Comparison of ENCODE assay signal across 26 mouse cellular contexts in genomic region chr1:130282153-130282552, GRCm38 (mm10).
A peak's percentile ranks its signal among the peaks of the same experiment; 100 is the strongest.
DNase-seq lines count a peak whose midpoint lies in the region; ATAC-seq and TF ChIP-seq lines count a peak whose summit lies in the region.
"Had no signal": no experiment of that assay in that cellular context is flagged by ENCODE, and none has a peak within 500 bp of the region (broad histone marks: within the 10 kb centered on the region; RNA-seq: fewer than 3 reads in every experiment).

No protein-coding gene starts in this region.

- no peak for TF ChIP-seq POLR2A in MEL (IDR thresholded peaks at IDR 0.05; ENCODE audit: control insufficient read depth in 1 of 2, insufficient read depth in 1 of 2, low read depth in 1 of 2, low read length in 2 of 2, poor library complexity in 1 of 2)

- DNase-seq in liver, embryonic 11.5 days (ENCODE audit: low spot score): no peak
- DNase-seq in liver (no peak), MEL (ENCODE audit: low read depth, low spot score) (peak; percentile 60)
- DNase-seq in liver, embryonic 14.5 days (ENCODE audit: low read depth in 3 of 3, low spot score in 3 of 3): no peak
- DNase-seq in embryonic facial prominence, embryonic 10.5 days (ENCODE audit: low spot score): no peak
- no peak for DNase-seq in ovary, adult 18-20 months (ENCODE audit: low spot score)
- DNase-seq in heart, postnatal 10 days: no peak
- DNase-seq: adrenal gland, postnatal 36 days; cerebellum, adult 18-20 months; cerebellum, postnatal 10 days; forebrain, postnatal 0 days; heart, adult 18-20 months; kidney, adult 18-20 months; kidney, postnatal 25 days; right cerebral cortex, adult 18-20 months; thymus, adult 2 months; thymus, postnatal 36 days had no signal

- no peak overlapping the region for H3K27ac ChIP-seq in liver, embryonic 11.5 days (ENCODE audit: low read depth, low read length)
- H3K27ac ChIP-seq in MEL (ENCODE audit: control insufficient read depth, low read depth, low read length): peak overlapping the region; percentile 59; the same call in 1 of the 2 replicates
- no peak overlapping the region for H3K27ac ChIP-seq in liver, embryonic 14.5 days
- no peak overlapping the region for H3K27ac ChIP-seq in embryonic facial prominence, embryonic 10.5 days (replicated peaks)
- H3K27ac ChIP-seq: embryonic facial prominence, embryonic 15.5 days; forebrain, embryonic 12.5 days; hindbrain, embryonic 15.5 days; kidney, embryonic 15.5 days; macrophage; midbrain, embryonic 12.5 days; neural tube, embryonic 13.5 days had no signal

- ATAC-seq in liver, embryonic 11.5 days (replicated peaks; ENCODE audit: low FRiP score): peak; percentile 77
- ATAC-seq in liver, embryonic 14.5 days (ENCODE audit: insufficient read depth): peak; percentile 75; the same call in 1 of the 2 replicates
- peak; percentile 67 for ATAC-seq in megakaryocyte progenitor cell, adult 5-6 weeks (replicated peaks; ENCODE audit: poor library complexity)
- ATAC-seq: forebrain, postnatal 0 days had no signal

- no peak for TF ChIP-seq RAD21 in MEL (IDR thresholded peaks at IDR 0.05; ENCODE audit: low read depth, low read length)

- H3K36me3 ChIP-seq in liver, embryonic 11.5 days (ENCODE audit: control insufficient read depth, insufficient read depth, low read length): no peaks in the 10 kb centered on the region
- H3K36me3 ChIP-seq in MEL (ENCODE audit: control insufficient read depth in 1 of 2, insufficient read depth in 2 of 2, low read length in 2 of 2): peaks cover 0 to 22% of the 10 kb centered on the region in 2 experiments; a peak in 2 of 4 replicates
- no peaks in the 10 kb centered on the region for H3K36me3 ChIP-seq in liver, embryonic 14.5 days (replicated peaks; ENCODE audit: control insufficient read depth, insufficient read depth, low read depth)
- H3K36me3 ChIP-seq in embryonic facial prominence, embryonic 10.5 days (replicated peaks): no peaks in the 10 kb centered on the region
- H3K36me3 ChIP-seq: embryonic facial prominence, embryonic 15.5 days; forebrain, embryonic 12.5 days; hindbrain, embryonic 15.5 days; kidney, embryonic 15.5 days; midbrain, embryonic 12.5 days; neural tube, embryonic 13.5 days had no signal

- H3K4me1 ChIP-seq in liver, embryonic 11.5 days (replicated peaks; ENCODE audit: control insufficient read depth, insufficient read depth, low read length): peaks cover 10% of the 10 kb centered on the region
- H3K4me1 ChIP-seq in MEL (ENCODE audit: control insufficient read depth in 1 of 2, insufficient read depth in 2 of 2, low read length in 2 of 2): peaks cover 8 to 11% of the 10 kb centered on the region in 2 experiments
- H3K4me1 ChIP-seq in liver, embryonic 14.5 days (replicated peaks; ENCODE audit: control insufficient read depth in 2 of 2, insufficient read depth in 2 of 2, low read length in 1 of 2): peaks cover 3 to 11% of the 10 kb centered on the region in 2 experiments; a peak in 3 of 4 replicates
- H3K4me1 ChIP-seq in embryonic facial prominence, embryonic 10.5 days: no peaks in the 10 kb centered on the region
- H3K4me1 ChIP-seq: embryonic facial prominence, embryonic 15.5 days; forebrain, embryonic 12.5 days; hindbrain, embryonic 15.5 days; kidney, embryonic 15.5 days; midbrain, embryonic 12.5 days; neural tube, embryonic 13.5 days had no signal

- H3K27me3 ChIP-seq in liver, embryonic 11.5 days (replicated peaks; ENCODE audit: control insufficient read depth, insufficient read depth, low read length): no peaks in the 10 kb centered on the region
- H3K27me3 ChIP-seq in MEL (ENCODE audit: control insufficient read depth in 1 of 2, insufficient read depth in 2 of 2, low read length in 2 of 2): no peaks in the 10 kb centered on the region
- no peaks in the 10 kb centered on the region for H3K27me3 ChIP-seq in liver, embryonic 14.5 days (ENCODE audit: control insufficient read depth, insufficient read depth, low read length)
- H3K27me3 ChIP-seq in embryonic facial prominence, embryonic 10.5 days (replicated peaks; ENCODE audit: low read depth, poor library complexity, severe bottlenecking): no peaks in the 10 kb centered on the region
- H3K27me3 ChIP-seq: embryonic facial prominence, embryonic 15.5 days; forebrain, embryonic 12.5 days; hindbrain, embryonic 15.5 days; kidney, embryonic 15.5 days; midbrain, embryonic 12.5 days; neural tube, embryonic 13.5 days had no signal

- TF ChIP-seq EP300 in MEL (IDR thresholded peaks at IDR 0.05; ENCODE audit: low read depth in 1 of 2, low read length in 2 of 2): peak; percentile 97
- TF ChIP-seq EP300 in liver, embryonic 14.5 days (IDR thresholded peaks at IDR 0.05; ENCODE audit: low read depth): peak; percentile 69

- H3K4me2 ChIP-seq in liver, embryonic 11.5 days: peak overlapping the region; percentile 37
- H3K4me2 ChIP-seq in liver, embryonic 14.5 days (ENCODE audit: low read depth): no peak overlapping the region
- H3K4me2 ChIP-seq: embryonic facial prominence, embryonic 15.5 days; forebrain, embryonic 12.5 days; heart, embryonic 11.5 days; hindbrain, embryonic 15.5 days; kidney, embryonic 15.5 days; midbrain, embryonic 12.5 days; neural tube, embryonic 13.5 days had no signal

- WGBS in liver, embryonic 11.5 days: 37% methylated on average over 3 of the region's 3 CpGs
- WGBS in liver, embryonic 14.5 days (ENCODE audit: insufficient replicate concordance): 6% methylated on average over 3 of the region's 3 CpGs
- 81% methylated on average over 3 of the region's 3 CpGs for WGBS in embryonic facial prominence, embryonic 10.5 days

- no peak for TF ChIP-seq CTCF in MEL (IDR thresholded peaks at IDR 0.05 in 2 of 3, conservative IDR thresholded peaks at IDR 0.05 in 1 of 3; ENCODE audit: control insufficient read depth in 1 of 3, insufficient read depth in 1 of 3, low read depth in 2 of 3, low read length in 3 of 3, poor library complexity in 1 of 3, severe bottlenecking in 1 of 3)
- TF ChIP-seq CTCF in liver, embryonic 14.5 days (IDR thresholded peaks at IDR 0.05; ENCODE audit: low read depth): no peak

- no peak overlapping the region for H3K9ac ChIP-seq in liver, embryonic 11.5 days (ENCODE audit: low read depth, low read length)
- H3K9ac ChIP-seq in MEL (ENCODE audit: control insufficient read depth, low read depth, low read length, poor library complexity, severe bottlenecking): no peak overlapping the region
- no peak overlapping the region for H3K9ac ChIP-seq in liver, embryonic 14.5 days (replicated peaks)
- H3K9ac ChIP-seq: embryonic facial prominence, embryonic 15.5 days; forebrain, embryonic 12.5 days; forebrain, postnatal 0 days; hindbrain, embryonic 15.5 days; kidney, embryonic 15.5 days; midbrain, embryonic 12.5 days; neural tube, embryonic 13.5 days had no signal

- H3K79me2 ChIP-seq in MEL (ENCODE audit: control insufficient read depth, insufficient read depth, low read length, poor library complexity): no peaks in the 10 kb centered on the region

- no peak overlapping the region for H3K4me3 ChIP-seq in liver, embryonic 11.5 days (ENCODE audit: low read depth, low read length)
- H3K4me3 ChIP-seq in MEL (ENCODE audit: control insufficient read depth in 1 of 2, insufficient read depth in 1 of 2, low read depth in 2 of 2, low read length in 2 of 2): no peak overlapping the region
- no peak overlapping the region for H3K4me3 ChIP-seq in liver, embryonic 14.5 days (ENCODE audit: insufficient read depth in 1 of 2, low read depth in 2 of 2, low read length in 2 of 2)
- no peak overlapping the region for H3K4me3 ChIP-seq in embryonic facial prominence, embryonic 10.5 days
- H3K4me3 ChIP-seq: embryonic facial prominence, embryonic 15.5 days; forebrain, embryonic 12.5 days; hindbrain, embryonic 15.5 days; kidney, embryonic 15.5 days; midbrain, embryonic 12.5 days; neural tube, embryonic 13.5 days had no signal

- intact Hi-C loops in heart, postnatal 10 days (cut with DNase I): no loop called here

- no peaks in the 10 kb centered on the region for H3K9me3 ChIP-seq in liver, embryonic 11.5 days (ENCODE audit: control insufficient read depth, low read length)
- no peaks in the 10 kb centered on the region for H3K9me3 ChIP-seq in MEL (replicated peaks; ENCODE audit: insufficient read depth, low read length)
- no peaks in the 10 kb centered on the region for H3K9me3 ChIP-seq in liver, embryonic 14.5 days (ENCODE audit: control insufficient read depth, low read length)
- H3K9me3 ChIP-seq in embryonic facial prominence, embryonic 10.5 days: no peaks in the 10 kb centered on the region
- H3K9me3 ChIP-seq: embryonic facial prominence, embryonic 15.5 days; hindbrain, embryonic 15.5 days; midbrain, embryonic 12.5 days had no signal

TF ChIP-seq in MEL, 35 proteins besides CTCF, POLR2A, EP300 and RAD21 (continues in another document):
- TF ChIP-seq BHLHE40 (IDR thresholded peaks at IDR 0.05; ENCODE audit: borderline replicate concordance, low read depth, low read length) (peak; percentile 60; the same call in 1 of the 2 replicates), ZKSCAN1 (IDR thresholded peaks at IDR 0.05; ENCODE audit: low read depth, low read length) (no peak), UBTF (IDR thresholded peaks at IDR 0.05; ENCODE audit: borderline replicate concordance, insufficient read depth, low read depth, low read length) (no peak), JUND (IDR thresholded peaks at IDR 0.05; ENCODE audit: low read depth, low read length) (no peak), USF2 (IDR thresholded peaks at IDR 0.05; ENCODE audit: borderline replicate concordance in 1 of 2, insufficient read depth in 1 of 2, low read depth in 1 of 2, low read length in 2 of 2) (no peak), ZNF384 (IDR thresholded peaks at IDR 0.05; ENCODE audit: low read depth, low read length) (0 out of 2 replicates have a peak, but pooled peaks have one; percentile 16), ETS1 (IDR thresholded peaks at IDR 0.05; ENCODE audit: low read depth, low read length) (peak; percentile 96), GABPA (IDR thresholded peaks at IDR 0.05; ENCODE audit: low read depth, low read length) (no peak), SMC3 (IDR thresholded peaks at IDR 0.05; ENCODE audit: low read depth, low read length) (no peak), MAFK (IDR thresholded peaks at IDR 0.05; ENCODE audit: borderline replicate concordance, low read depth, low read length) (peak; percentile 68; the same call in 1 of the 2 replicates), RCOR1 (IDR thresholded peaks at IDR 0.05; ENCODE audit: low read depth, low read length) (peak; percentile 94), ZMIZ1 (IDR thresholded peaks at IDR 0.05; ENCODE audit: low read depth, low read length) (peak; percentile 47; the same call in 1 of the 2 replicates), TAL1 (IDR thresholded peaks at IDR 0.05; ENCODE audit: low read length) (peak; percentile 77), MAX (IDR thresholded peaks at IDR 0.05; ENCODE audit: low read length) (no peak), MAZ (IDR thresholded peaks at IDR 0.05; ENCODE audit: low read depth, low read length) (0 out of 2 replicates have a peak, but pooled peaks have one; percentile 23), TCF12 (IDR thresholded peaks at IDR 0.05; ENCODE audit: low read depth, low read length) (peak; percentile 98), MYC (IDR thresholded peaks at IDR 0.05; ENCODE audit: low read depth, low read length) (peak; percentile 42; the same call in 1 of the 2 replicates), POLR2AphosphoS2 (IDR thresholded peaks at IDR 0.05; ENCODE audit: low read length) (no peak)
